Mouse (Mus musculus) heart, adult 2 months (tissue): Measurements from ENCODE around the gene Gm11037. TPM values are rescaled to one million over a fixed set of nuclear protein-coding genes. Genes with fewer than 3 reads are reported as not detected.

ENCODE experiments used
- DNase-seq, 2 experiments: peaks; one replicate each; pipeline ENCODE4 v3.0.0; 2021
- H3K27ac ChIP-seq: fragments of 200-600 bp; 2 replicates; pipeline ENCODE4 v1.8.1; 2022
- H3K27me3 ChIP-seq: fragments of 200-500 bp; 2 replicates; pipeline ENCODE4 v1.6.1; 2012; ENCODE audit warnings: mild to moderate bottlenecking, low read length, inconsistent platforms, mixed read lengths; ENCODE audit not compliant: control insufficient read depth, insufficient read depth
- H3K36me3 ChIP-seq: fragments of 200-500 bp; 2 replicates; pipeline ENCODE4 v1.6.1; 2012; ENCODE audit warnings: low read length, inconsistent platforms; ENCODE audit not compliant: control insufficient read depth, insufficient read depth
- H3K4me1 ChIP-seq: fragments of 200-500 bp; 2 replicates; pipeline ENCODE4 v1.6.1; 2011; ENCODE audit warnings: low read length; ENCODE audit not compliant: control insufficient read depth, insufficient read depth
- H3K4me3 ChIP-seq: fragments of 200-600 bp; 2 replicates; pipeline ENCODE4 v1.8.1; 2022
- H3K79me2 ChIP-seq: fragments of 200-500 bp; replicated peaks from 2 replicates; pipeline ENCODE4 v1.6.1; 2012; ENCODE audit warnings: mild to moderate bottlenecking, inconsistent platforms, low read length, moderate library complexity, mixed read lengths; ENCODE audit not compliant: control insufficient read depth, insufficient read depth
- H3K9ac ChIP-seq: fragments of 200-500 bp; 2 replicates; pipeline ENCODE4 v1.6.1; 2012; ENCODE audit warnings: low read depth, mild to moderate bottlenecking, control low read depth, inconsistent platforms, low read length, mixed read lengths
- CTCF ChIP-seq: fragments of 200-600 bp; IDR thresholded peaks from 2 replicates; pipeline ENCODE4 v1.8.1; 2022; ENCODE audit warnings: antibody characterized with exemption, mild to moderate bottlenecking, moderate library complexity
- EP300 ChIP-seq: fragments of 200-500 bp; IDR thresholded peaks from 2 replicates; pipeline ENCODE4 v1.6.1; 2011; ENCODE audit warnings: low read depth, low read length, control low read depth; ENCODE audit not compliant: insufficient read depth
- POLR2A ChIP-seq: fragments of 200-500 bp; IDR thresholded peaks from 2 replicates; pipeline ENCODE4 v1.6.1; 2011; ENCODE audit warnings: mild to moderate bottlenecking, low read depth, low read length, control low read depth; ENCODE audit not compliant: insufficient read depth
- WGBS: fragments of 180-500 bp; shearing (Covaris S2); methylation state at CpG from one replicate; pipeline ENCODE4 v1.1.7; 2018; 5-methylcytosine and 5-hydroxymethylcytosine counted together
- intact Hi-C: fragments of 180-260 bp; cut with DNase I; formaldehyde crosslinking; loops from one replicate; pipeline ENCODE4 v1.15.1; 2025
- polyA plus RNA-seq: library from polyadenylated mRNA; depleted of rRNA; stranded (reverse); fragments of >200 nt; gene quantifications from 2 replicates; pipeline ENCODE4 v1.2.3, GENCODE M21; 2012
- total RNA-seq, 2 experiments: library from RNA; stranded (reverse); gene quantifications; 2 replicates each; pipeline ENCODE4 v1.2.3; 2021

The Gm11037 gene
- total and polyA plus RNA-seq, 3 experiments: not detected

GRCm38 (mm10) chr2:131139886-131140532, 6.7 kb downstream of the Gm11037 start:
- no peak overlapping the region for H3K4me3 ChIP-seq

DNA sequence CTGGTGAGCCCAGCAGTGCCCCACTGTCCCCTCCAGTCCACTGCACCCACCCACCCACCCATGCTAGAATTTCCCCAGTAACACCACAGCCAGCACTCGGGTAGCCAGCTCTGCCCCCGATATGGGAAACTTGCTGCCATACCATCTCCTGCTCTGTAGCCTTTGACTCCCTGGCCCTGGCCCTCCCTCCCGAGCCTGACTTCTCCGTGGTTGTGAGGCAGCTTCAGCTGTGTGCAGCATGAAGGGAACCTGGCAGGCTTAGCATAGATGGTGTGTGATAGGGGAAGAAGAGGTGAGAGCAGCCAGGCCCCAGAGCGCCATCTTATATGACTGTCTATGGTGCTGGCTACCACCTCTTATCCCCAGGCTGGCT, 7.2 kb downstream of the Gm11037 start:
- no peaks in the 10 kb centered on the region for H3K27me3 ChIP-seq
- no peak overlapping the region; the same call in 1 of the 2 replicates for H3K4me3 ChIP-seq
- DNase-seq: peak in 1 of 2 experiments; percentile 36
- WGBS: 34% methylated on average over 5 of the region's 5 CpGs
- intact Hi-C loops: loop anchor here (2.0 kb wide), 1 partner anchor 16 kb away; no protein-coding TSS in a partner anchor
- no peaks in the 10 kb centered on the region for H3K79me2 ChIP-seq
- H3K36me3 ChIP-seq: peaks cover 30% of the 10 kb centered on the region
- peaks cover 29% of the 10 kb centered on the region for H3K4me1 ChIP-seq
- TF ChIP-seq EP300: no peak
- TF ChIP-seq POLR2A: 0 out of 2 replicates have a peak, but pooled peaks have one; percentile 3
- H3K9ac ChIP-seq: peak overlapping the region; percentile 22; the same call in 1 of the 2 replicates
- H3K27ac ChIP-seq: peak overlapping the region; percentile 77

More at GRCm38 (mm10) chr2:131139886-131140532, 6.7 kb downstream of the Gm11037 start:
- DNase-seq: peak; percentile 54 to 74
- H3K79me2 ChIP-seq: no peaks in the 10 kb centered on the region
- intact Hi-C loops: loop anchor here (2.0 kb wide), 1 partner anchor 15 kb away; no protein-coding TSS in a partner anchor
- no peaks in the 10 kb centered on the region for H3K27me3 ChIP-seq
- H3K27ac ChIP-seq: peak overlapping the region; percentile 77
- TF ChIP-seq EP300: peak; percentile 94
- TF ChIP-seq CTCF: no peak
- 22% methylated on average over 5 of the region's 5 CpGs for WGBS
- no peak overlapping the region; the same call in 1 of the 2 replicates for H3K9ac ChIP-seq
- H3K36me3 ChIP-seq: peaks cover 30% of the 10 kb centered on the region
- peaks cover 34% of the 10 kb centered on the region for H3K4me1 ChIP-seq

DNA sequence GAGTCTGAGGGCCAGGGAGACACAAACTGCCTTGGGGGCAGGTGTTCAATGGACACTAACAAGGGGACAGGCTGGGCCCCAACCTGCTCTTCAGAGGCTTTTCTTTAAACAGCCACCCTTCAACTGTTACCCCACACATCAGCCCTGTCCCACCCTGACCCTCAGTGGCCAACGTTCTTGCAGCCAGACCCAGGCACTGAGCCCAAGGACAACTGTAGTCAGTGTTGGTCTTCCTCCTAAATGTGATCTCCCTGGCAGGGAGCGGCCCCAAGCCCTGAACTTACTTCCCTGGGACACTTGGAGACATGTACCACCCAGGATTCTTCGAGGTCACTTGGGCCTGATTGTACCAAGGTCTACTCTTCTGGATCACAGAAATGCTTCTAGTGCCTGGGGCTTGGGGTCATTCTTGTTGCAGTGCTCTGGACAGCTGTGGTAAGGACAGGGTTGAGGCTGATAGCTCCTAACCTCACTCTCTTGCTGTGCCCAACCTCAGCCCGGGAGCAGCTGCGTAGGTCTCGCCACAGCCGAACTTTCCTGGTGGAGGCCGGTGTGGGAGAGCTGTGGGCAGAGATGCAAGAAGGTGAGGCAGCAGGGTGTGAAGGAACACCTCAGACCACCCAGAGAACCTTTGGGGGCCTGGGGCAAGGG, 8.2 kb downstream of the Gm11037 start:
- no peak overlapping the region for H3K4me3 ChIP-seq
- no peak for TF ChIP-seq CTCF
- TF ChIP-seq EP300: no peak
- TF ChIP-seq POLR2A: no peak
- no peaks in the 10 kb centered on the region for H3K27me3 ChIP-seq
- H3K79me2 ChIP-seq: no peaks in the 10 kb centered on the region
- H3K4me1 ChIP-seq: peaks cover 26% of the 10 kb centered on the region
- peak overlapping the region; percentile 4; the same call in 1 of the 2 replicates for H3K9ac ChIP-seq
- DNase-seq: peak in 1 of 2 experiments; percentile 23
- WGBS: 77% methylated on average over 8 of the region's 8 CpGs
- intact Hi-C loops: loop anchor here (2.0 kb wide), 1 partner anchor 17 kb away; no protein-coding TSS in a partner anchor
- peaks cover 23% of the 10 kb centered on the region for H3K36me3 ChIP-seq
- H3K27ac ChIP-seq: peak overlapping the region; percentile 77

DNA sequence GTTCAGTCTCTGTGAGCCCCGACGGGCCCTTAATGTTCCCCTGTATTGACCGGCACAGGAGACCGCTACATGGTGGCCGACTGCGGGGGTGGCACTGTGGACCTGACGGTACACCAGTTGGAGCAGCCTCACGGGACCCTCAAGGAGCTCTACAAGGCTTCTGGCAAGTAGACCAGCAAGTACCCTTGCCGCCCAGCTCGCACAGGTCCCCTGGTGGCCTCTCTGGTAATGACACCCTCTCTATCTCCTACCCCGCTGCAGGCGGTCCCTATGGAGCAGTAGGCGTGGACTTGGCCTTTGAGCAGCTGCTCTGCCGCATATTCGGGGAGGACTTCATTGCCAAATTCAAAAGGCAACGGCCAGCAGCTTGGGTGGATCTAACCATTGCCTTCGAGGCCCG, 9.3 kb downstream of the Gm11037 start:
- no peak overlapping the region for H3K9ac ChIP-seq
- WGBS: 25% methylated on average over 18 of the region's 18 CpGs
- intact Hi-C loops: loop anchor here (1.0 kb wide), 1 partner anchor 47 kb away; no protein-coding TSS in a partner anchor
- H3K36me3 ChIP-seq: peaks cover 18% of the 10 kb centered on the region
- TF ChIP-seq EP300 (peak; percentile 59; the same call in 1 of the 2 replicates), CTCF (peak; percentile 96), POLR2A (no peak)
- DNase-seq: peak; percentile 82 to 87
- H3K4me3 ChIP-seq: no peak overlapping the region
- peak overlapping the region; percentile 77 for H3K27ac ChIP-seq
- H3K27me3 ChIP-seq: no peaks in the 10 kb centered on the region
- H3K79me2 ChIP-seq: no peaks in the 10 kb centered on the region
- H3K4me1 ChIP-seq: peaks cover 24% of the 10 kb centered on the region

DNA sequence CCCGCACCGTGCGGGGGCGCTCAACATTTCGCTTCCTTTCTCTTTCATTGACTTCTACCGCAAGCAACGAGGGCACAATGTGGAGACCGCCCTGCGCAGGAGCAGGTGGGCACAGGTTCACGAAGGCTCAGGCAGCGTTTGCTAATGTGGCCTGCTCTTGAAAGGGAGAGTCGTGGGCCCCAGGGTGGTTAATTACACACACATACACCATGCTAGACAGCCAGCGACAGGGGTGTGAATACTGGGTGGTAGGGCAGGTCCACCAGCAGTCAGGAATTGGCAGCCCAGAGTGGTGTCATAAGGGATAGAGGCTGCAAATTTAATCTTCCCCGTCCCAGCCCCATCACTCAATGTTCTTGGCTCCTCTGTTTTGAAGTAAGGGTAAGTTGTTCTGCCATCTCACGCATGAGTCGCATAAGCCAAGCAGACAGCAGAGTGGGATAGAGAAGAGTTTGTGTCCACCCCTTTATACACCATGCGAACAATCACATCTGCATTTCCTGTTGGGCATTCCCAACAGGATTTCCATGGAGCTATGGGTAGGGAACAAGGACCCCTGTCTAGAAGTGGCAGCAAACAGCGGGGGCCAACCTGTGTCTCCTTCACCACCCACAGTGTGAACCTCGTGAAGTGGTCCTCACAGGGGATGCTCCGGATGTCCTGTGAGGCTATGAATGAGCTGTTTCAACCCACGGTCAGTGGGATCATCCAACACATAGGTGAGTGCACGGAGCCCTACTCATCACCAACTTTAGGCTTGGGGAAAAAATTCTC, 9.9 kb downstream of the Gm11037 start:
- Histone ChIP-seq H3K4me3 (no peak overlapping the region), H3K36me3 (peaks cover 13% of the 10 kb centered on the region), H3K27ac (peak overlapping the region; percentile 77), H3K27me3 (no peaks in the 10 kb centered on the region), H3K4me1 (peaks cover 24% of the 10 kb centered on the region), H3K9ac (no peak overlapping the region), H3K79me2 (no peaks in the 10 kb centered on the region)
- DNase-seq: no peak
- TF ChIP-seq CTCF: no peak
- TF ChIP-seq POLR2A: no peak
- no peak for TF ChIP-seq EP300
- 72% methylated on average over 22 of the region's 22 CpGs for WGBS
- intact Hi-C loops: no loop called here
